ENCODE assay signal across 8 mouse cellular contexts in genomic region chr4:120032320-120032983, GRCm38 (mm10). TPM values are rescaled to one million over a fixed set of nuclear protein-coding genes. Genes with fewer than 3 reads are reported as not detected.
A peak's percentile ranks its signal among the peaks of the same experiment; 100 is the strongest.
DNase-seq lines count a peak whose midpoint lies in the region; ATAC-seq lines count a peak whose summit lies in the region.

No protein-coding gene starts in this region.

- H3K27ac ChIP-seq in embryonic facial prominence, embryonic 12.5 days = no peak overlapping the region
- H3K27ac ChIP-seq in heart, embryonic 12.5 days (ENCODE audit: poor library complexity, severe bottlenecking) = no peak overlapping the region
- H3K27ac ChIP-seq in kidney, embryonic 14.5 days (ENCODE audit: low read depth, low read length) = no peak overlapping the region
- no peak overlapping the region for H3K27ac ChIP-seq in limb, embryonic 15.5 days
- H3K27ac ChIP-seq in midbrain, embryonic 16.5 days (ENCODE audit: low read length) = peak overlapping the region; percentile 69

- peak overlapping the region; percentile 93 for H3K4me2 ChIP-seq in embryonic facial prominence, embryonic 12.5 days (replicated peaks)
- H3K4me2 ChIP-seq in heart, embryonic 12.5 days = peak overlapping the region; percentile 100
- peak overlapping the region; percentile 100 for H3K4me2 ChIP-seq in kidney, embryonic 14.5 days (replicated peaks; ENCODE audit: low read depth, low read length)
- H3K4me2 ChIP-seq in limb, embryonic 15.5 days = peak overlapping the region; percentile 91
- peak overlapping the region; percentile 94 for H3K4me2 ChIP-seq in midbrain, embryonic 16.5 days (ENCODE audit: low read length)

- WGBS in embryonic facial prominence, embryonic 12.5 days = under 1% methylated on average over 61 of the region's 70 CpGs
- WGBS in heart, embryonic 12.5 days = 9% methylated on average over 69 of the region's 70 CpGs
- under 1% methylated on average over 58 of the region's 70 CpGs for WGBS in kidney, embryonic 14.5 days
- WGBS in limb, embryonic 15.5 days = under 1% methylated on average over 69 of the region's 70 CpGs
- under 1% methylated on average over 54 of the region's 70 CpGs for WGBS in midbrain, embryonic 16.5 days

- ATAC-seq in embryonic facial prominence, embryonic 12.5 days (ENCODE audit: insufficient number of reproducible peaks, insufficient read depth, low FRiP score, low TSS enrichment) = peak; percentile 54
- peak; percentile 80 for ATAC-seq in heart, embryonic 12.5 days (ENCODE audit: insufficient number of reproducible peaks, low FRiP score)
- ATAC-seq in kidney, embryonic 14.5 days (ENCODE audit: low FRiP score, low TSS enrichment) = peak; percentile 89
- ATAC-seq in limb, embryonic 15.5 days (ENCODE audit: insufficient number of reproducible peaks, low FRiP score, low TSS enrichment, low read depth) = peak; percentile 42
- ATAC-seq in midbrain, embryonic 16.5 days = peak; percentile 84

- H3K4me3 ChIP-seq in embryonic facial prominence, embryonic 12.5 days = peak overlapping the region; percentile 45
- H3K4me3 ChIP-seq in heart, embryonic 12.5 days = peak overlapping the region; percentile 72
- peak overlapping the region; percentile 56 for H3K4me3 ChIP-seq in kidney, embryonic 14.5 days (ENCODE audit: low read length)
- peak overlapping the region; percentile 56 for H3K4me3 ChIP-seq in limb, embryonic 15.5 days
- H3K4me3 ChIP-seq in midbrain, embryonic 16.5 days (ENCODE audit: low read depth, low read length) = peak overlapping the region; percentile 72

- H3K36me3 ChIP-seq in embryonic facial prominence, embryonic 12.5 days = no peaks in the 10 kb centered on the region
- H3K36me3 ChIP-seq in heart, embryonic 12.5 days = no peaks in the 10 kb centered on the region
- no peaks in the 10 kb centered on the region for H3K36me3 ChIP-seq in kidney, embryonic 14.5 days (ENCODE audit: control insufficient read depth, insufficient read depth, low read length)
- H3K36me3 ChIP-seq in limb, embryonic 15.5 days = no peaks in the 10 kb centered on the region
- no peaks in the 10 kb centered on the region for H3K36me3 ChIP-seq in midbrain, embryonic 16.5 days (ENCODE audit: control insufficient read depth, insufficient read depth, low read length)

- peaks cover 5% of the 10 kb centered on the region; the same call in 1 of the 2 replicates for H3K4me1 ChIP-seq in embryonic facial prominence, embryonic 12.5 days
- peaks cover 9% of the 10 kb centered on the region for H3K4me1 ChIP-seq in heart, embryonic 12.5 days (replicated peaks)
- no peaks in the 10 kb centered on the region for H3K4me1 ChIP-seq in kidney, embryonic 14.5 days (ENCODE audit: control insufficient read depth, insufficient read depth, low read length)
- peaks cover 17% of the 10 kb centered on the region for H3K4me1 ChIP-seq in limb, embryonic 15.5 days
- H3K4me1 ChIP-seq in midbrain, embryonic 16.5 days (ENCODE audit: control insufficient read depth, insufficient read depth, low read length) = peaks cover 9% of the 10 kb centered on the region

- peak overlapping the region; percentile 54 for H3K9ac ChIP-seq in embryonic facial prominence, embryonic 12.5 days
- H3K9ac ChIP-seq in heart, embryonic 12.5 days = peak overlapping the region; percentile 71
- peak overlapping the region; percentile 49 for H3K9ac ChIP-seq in kidney, embryonic 14.5 days (ENCODE audit: low read depth, low read length)
- H3K9ac ChIP-seq in limb, embryonic 15.5 days = peak overlapping the region; percentile 18
- H3K9ac ChIP-seq in midbrain, embryonic 16.5 days (ENCODE audit: low read depth, low read length) = peak overlapping the region; percentile 75

- no peaks in the 10 kb centered on the region for H3K9me3 ChIP-seq in embryonic facial prominence, embryonic 12.5 days
- no peaks in the 10 kb centered on the region for H3K9me3 ChIP-seq in heart, embryonic 12.5 days (replicated peaks)
- H3K9me3 ChIP-seq in kidney, embryonic 14.5 days (ENCODE audit: control insufficient read depth, low read length) = no peaks in the 10 kb centered on the region
- no peaks in the 10 kb centered on the region for H3K9me3 ChIP-seq in limb, embryonic 15.5 days
- H3K9me3 ChIP-seq in midbrain, embryonic 16.5 days (replicated peaks; ENCODE audit: control insufficient read depth, low read length, poor library complexity, severe bottlenecking) = no peaks in the 10 kb centered on the region

- peaks cover 58% of the 10 kb centered on the region for H3K27me3 ChIP-seq in embryonic facial prominence, embryonic 12.5 days
- peaks cover 58% of the 10 kb centered on the region for H3K27me3 ChIP-seq in heart, embryonic 12.5 days (replicated peaks)
- H3K27me3 ChIP-seq in kidney, embryonic 14.5 days (ENCODE audit: control insufficient read depth, insufficient read depth, low read length) = peaks cover 51% of the 10 kb centered on the region
- H3K27me3 ChIP-seq in limb, embryonic 15.5 days = peaks cover 71% of the 10 kb centered on the region
- H3K27me3 ChIP-seq in midbrain, embryonic 16.5 days (ENCODE audit: control insufficient read depth, insufficient read depth, low read depth, low read length) = peaks cover 8% of the 10 kb centered on the region

- DNase-seq in layer of hippocampus, adult 11-12 months (ENCODE audit: low spot score) = peak; percentile 74
- DNase-seq in layer of hippocampus, adult 9-10 months (ENCODE audit: low spot score) = no peak
- peak; percentile 13 to 16 for DNase-seq in spleen, postnatal 14 days (ENCODE audit: low spot score in 2 of 2)

RNA-seq across cellular contexts. Expression of gene AL607142.1, which starts 32.3 kb away (rescaled TPM):
- not detected in 2 replicates for polyA plus RNA-seq in embryonic facial prominence, embryonic 12.5 days (2016; fragmentation: Nextera tagmentation; extraction: Ambion mirVana)
- not detected in 2 replicates for polyA plus RNA-seq in heart, embryonic 12.5 days (2016; fragmentation: Nextera tagmentation; extraction: Ambion mirVana)
- polyA plus RNA-seq in kidney, embryonic 14.5 days (2014; fragmentation: Nextera tagmentation; extraction: Ambion mirVana) = not detected in 2 replicates
- polyA plus RNA-seq in limb, embryonic 15.5 days (2015; fragmentation: Nextera tagmentation; extraction: Ambion mirVana) = not detected in 2 replicates
- polyA plus RNA-seq in midbrain, embryonic 16.5 days (2015; fragmentation: Nextera tagmentation; extraction: Ambion mirVana) = not detected in 2 replicates

Comparison
In these comparisons a context has a peak if more than half of its experiments do, and no peak if none do; other contexts are left out.
1. H3K9ac ChIP-seq: peak in every context shown above with its lines; median percentile 75 in midbrain, embryonic 16.5 days; 71 in heart, embryonic 12.5 days; 54 in embryonic facial prominence, embryonic 12.5 days; 49 in kidney, embryonic 14.5 days; 18 in limb, embryonic 15.5 days.